ENCODE assay signal across 7 mouse cellular contexts in the genomic region with DNA sequence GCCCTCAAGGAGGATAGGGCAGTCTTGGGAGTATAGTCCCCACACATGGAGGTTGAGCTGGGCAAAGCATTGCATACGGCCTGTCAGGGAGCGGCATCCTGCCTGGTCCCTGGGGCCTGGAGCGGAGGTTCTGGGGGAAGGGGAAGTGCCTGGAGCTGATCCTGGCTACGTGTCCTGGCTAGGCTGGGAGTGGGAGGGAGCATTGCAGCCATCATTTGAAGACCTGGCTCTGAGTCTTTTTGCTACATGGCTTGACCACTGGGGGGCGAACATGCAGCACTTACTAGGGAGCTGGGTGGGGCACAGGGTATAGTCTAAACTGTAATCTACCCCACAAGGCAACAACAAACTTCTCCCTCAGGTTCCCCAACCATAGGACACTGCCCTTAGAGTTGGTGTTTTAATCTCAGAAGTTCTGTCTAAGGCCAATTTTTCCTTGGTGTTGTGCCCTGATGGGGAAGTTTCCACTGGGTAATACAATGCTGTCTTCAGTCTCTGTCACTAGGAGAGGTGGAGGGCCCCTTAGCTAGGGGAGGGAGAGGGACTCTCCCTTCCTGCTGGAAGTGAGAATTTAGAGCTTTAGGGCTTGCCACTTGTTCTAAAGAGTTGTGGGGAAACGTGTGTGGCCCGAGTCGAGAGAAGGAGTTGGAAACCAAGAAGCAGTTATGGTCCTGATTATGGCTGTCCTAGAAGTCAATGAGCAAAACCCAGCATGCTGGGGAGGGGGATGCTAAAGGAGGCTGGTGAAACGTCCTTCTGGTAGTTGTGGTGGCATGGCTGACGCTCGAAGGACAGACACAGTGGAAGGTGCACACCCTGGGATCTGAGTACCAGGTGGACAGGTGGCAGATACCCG. TPM values are rescaled to one million over a fixed set of nuclear protein-coding genes. Genes with fewer than 3 reads are reported as not detected.
DNase-seq lines count a peak whose midpoint lies in the region; ATAC-seq and TF ChIP-seq lines count a peak whose summit lies in the region.

No protein-coding gene starts in this region.

- H3K4me3 ChIP-seq in hindbrain, postnatal 0 days (ENCODE audit: low read length), result no peak overlapping the region
- H3K4me3 ChIP-seq in midbrain, embryonic 14.5 days (replicated peaks; ENCODE audit: low read depth, low read length), result no peak overlapping the region

- peak; percentile 73 for ATAC-seq in hindbrain, postnatal 0 days
- ATAC-seq in midbrain, embryonic 14.5 days (ENCODE audit: low FRiP score, low TSS enrichment), result no peak

- peaks cover 14% of the 10 kb centered on the region; the same call in 1 of the 2 replicates for H3K27me3 ChIP-seq in hindbrain, postnatal 0 days (ENCODE audit: insufficient read depth, low read length)
- H3K27me3 ChIP-seq in midbrain, embryonic 14.5 days (ENCODE audit: control insufficient read depth, insufficient read depth, low read length), result peaks cover 34% of the 10 kb centered on the region

- TF ChIP-seq CTCF in hindbrain, postnatal 0 days (IDR thresholded peaks at IDR 0.05; ENCODE audit: low read depth), result peak; percentile 84

- no peak overlapping the region for H3K27ac ChIP-seq in hindbrain, postnatal 0 days
- H3K27ac ChIP-seq in midbrain, embryonic 14.5 days (replicated peaks; ENCODE audit: low read depth, low read length), result no peak overlapping the region

- peak overlapping the region; percentile 28; the same call in 1 of the 2 replicates for H3K9ac ChIP-seq in hindbrain, postnatal 0 days (replicated peaks; ENCODE audit: low read length)
- H3K9ac ChIP-seq in midbrain, embryonic 14.5 days (replicated peaks; ENCODE audit: low read length), result no peak overlapping the region

- 35% methylated on average over 12 of the region's 12 CpGs for WGBS in hindbrain, postnatal 0 days
- 36% methylated on average over 12 of the region's 12 CpGs for WGBS in midbrain, embryonic 14.5 days

- no peaks in the 10 kb centered on the region for H3K9me3 ChIP-seq in hindbrain, postnatal 0 days (ENCODE audit: low read length)
- no peaks in the 10 kb centered on the region for H3K9me3 ChIP-seq in midbrain, embryonic 14.5 days (ENCODE audit: control insufficient read depth, low read length)

- no peaks in the 10 kb centered on the region for H3K36me3 ChIP-seq in hindbrain, postnatal 0 days (ENCODE audit: insufficient read depth, low read length)
- no peaks in the 10 kb centered on the region for H3K36me3 ChIP-seq in midbrain, embryonic 14.5 days (ENCODE audit: control insufficient read depth, insufficient read depth, low read length)

- H3K4me1 ChIP-seq in hindbrain, postnatal 0 days (ENCODE audit: insufficient read depth, low read length), result 0 out of 2 replicates have a peak, but pooled peaks cover 3% of the 10 kb centered on the region
- peaks cover 18% of the 10 kb centered on the region; the same call in 1 of the 2 replicates for H3K4me1 ChIP-seq in midbrain, embryonic 14.5 days (ENCODE audit: control insufficient read depth, insufficient read depth, low read length)

- intact Hi-C loops in left cerebral cortex, postnatal 36 days (cut with DNase I), result loop anchor here (1.0 kb wide), 1 partner anchor 89 kb away; no protein-coding TSS in a partner anchor

- H3K4me2 ChIP-seq in hindbrain, postnatal 0 days (ENCODE audit: low read depth, low read length), result peak overlapping the region; percentile 31; the same call in 1 of the 2 replicates
- no peak overlapping the region for H3K4me2 ChIP-seq in midbrain, embryonic 14.5 days (ENCODE audit: low read length)

- DNase-seq in NIH3T3 (ENCODE audit: low read depth), result peak; percentile 97
- peak; percentile 71 for DNase-seq in c-Kit-positive CD71-positive TER-119-negative erythroid progenitor cells, embryonic 14.5 days (ENCODE audit: low read depth)
- DNase-seq in gastrocnemius, adult 8-10 months (ENCODE audit: low spot score in 2 of 2), result peak; percentile 85 to 86
- peak; percentile 78 for DNase-seq in hindbrain, postnatal 0 days (ENCODE audit: low spot score)
- peak; percentile 59 to 74 for DNase-seq in left cerebral cortex, postnatal 36 days (ENCODE audit: low spot score in 2 of 2)
- DNase-seq in midbrain, embryonic 14.5 days, result peak; percentile 73
- DNase-seq in spleen, postnatal 10 days (ENCODE audit: low spot score in 2 of 2), result peak; percentile 64 to 88

RNA-seq across cellular contexts. Expression of a gene that starts 3.9 kb away (rescaled TPM):
- 100 to 1,000 TPM; 249 to 267 (median 253) TPM for total RNA-seq in gastrocnemius, adult 8-10 months (2022)
- total RNA-seq in hindbrain, postnatal 0 days (2014; rRNA removed), result 11.2 and 11.7 TPM in 2 replicates
- 5.7 and 6.1 TPM in 2 replicates for polyA plus RNA-seq in hindbrain, postnatal 0 days (2015; fragmentation: Nextera tagmentation; extraction: Ambion mirVana)
- total RNA-seq in left cerebral cortex, postnatal 36 days (2021), result 10 to 100 TPM; 16.6 to 32.1 TPM
- 1.2 and 4.2 TPM in 2 replicates for polyA plus RNA-seq in midbrain, embryonic 14.5 days (2014; fragmentation: Nextera tagmentation; extraction: Ambion mirVana)

RNA-seq across cellular contexts. Expression of a gene that starts 26.2 kb away (rescaled TPM):
- total RNA-seq in gastrocnemius, adult 8-10 months (2022), result 100 to 1,000 TPM; 411 to 454 (median 425) TPM
- total RNA-seq in hindbrain, postnatal 0 days (2014; rRNA removed), result 442 and 469 TPM in 2 replicates
- 256 and 260 TPM in 2 replicates for polyA plus RNA-seq in hindbrain, postnatal 0 days (2015; fragmentation: Nextera tagmentation; extraction: Ambion mirVana)
- total RNA-seq in left cerebral cortex, postnatal 36 days (2021), result 100 to 1,000 TPM; 219 to 232 TPM
- 308 and 311 TPM in 2 replicates for polyA plus RNA-seq in midbrain, embryonic 14.5 days (2014; fragmentation: Nextera tagmentation; extraction: Ambion mirVana)

RNA-seq across cellular contexts. Expression of a gene that starts 39.4 kb away (rescaled TPM):
- total RNA-seq in gastrocnemius, adult 8-10 months (2022), result 10 to 100 TPM in 1 of 4 experiments, 1 to 10 TPM in 3; 7.8 to 11.8 (median 9.0) TPM
- total RNA-seq in hindbrain, postnatal 0 days (2014; rRNA removed), result 20.8 and 23.4 TPM in 2 replicates
- 16.0 and 16.2 TPM in 2 replicates for polyA plus RNA-seq in hindbrain, postnatal 0 days (2015; fragmentation: Nextera tagmentation; extraction: Ambion mirVana)
- 10 to 100 TPM; 17.5 to 21.5 TPM for total RNA-seq in left cerebral cortex, postnatal 36 days (2021)
- 20.0 and 25.0 TPM in 2 replicates for polyA plus RNA-seq in midbrain, embryonic 14.5 days (2014; fragmentation: Nextera tagmentation; extraction: Ambion mirVana)

RNA-seq across cellular contexts. Expression of a gene that starts 51.3 kb away (rescaled TPM):
- total RNA-seq in gastrocnemius, adult 8-10 months (2022), result 10 to 100 TPM; 21.0 to 25.7 (median 23.4) TPM
- 65.1 and 71.4 TPM in 2 replicates for total RNA-seq in hindbrain, postnatal 0 days (2014; rRNA removed)
- 75.2 and 78.8 TPM in 2 replicates for polyA plus RNA-seq in hindbrain, postnatal 0 days (2015; fragmentation: Nextera tagmentation; extraction: Ambion mirVana)
- total RNA-seq in left cerebral cortex, postnatal 36 days (2021), result 10 to 100 TPM; 43.9 to 52.0 TPM
- polyA plus RNA-seq in midbrain, embryonic 14.5 days (2014; fragmentation: Nextera tagmentation; extraction: Ambion mirVana), result 38.0 and 62.2 TPM in 2 replicates

Comparison
In these comparisons a context has a peak if more than half of its experiments do, and no peak if none do; other contexts are left out.
1. RNA of a gene that starts 3.9 kb away (total RNA-seq): 249 to 267 TPM in gastrocnemius, adult 8-10 months; 16.6 to 32.1 TPM in left cerebral cortex, postnatal 36 days and 11.2 to 11.7 TPM in hindbrain, postnatal 0 days; every median in the first group is over 4 times any median in the second.
2. Peak in every context shown above with its lines, with median percentiles within 50 percentile points of each other: DNase-seq.